Mouse (Mus musculus) hindbrain, embryonic 16.5 days (tissue): ENCODE results near the gene Olfr523. TPM values are rescaled to one million over a fixed set of nuclear protein-coding genes. Genes with fewer than 3 reads are reported as not detected.
A peak's percentile ranks its signal among the peaks of the same experiment; 100 is the strongest.

Source experiments
- ATAC-seq: fragments of 200-750 bp; cut with Nextera tagmentation; 2 replicates; pipeline ENCODE4 v1.8.0; 2017; ENCODE audit warnings: moderate TSS enrichment, moderate library complexity
- H3K27ac ChIP-seq: fragments of 300-500 bp; sonication (generic); 2 replicates; pipeline ENCODE4 v1.5.1; 2014; ENCODE audit warnings: low read depth, mild to moderate bottlenecking, control low read depth, low read length, moderate library complexity
- H3K27me3 ChIP-seq: fragments of 300-500 bp; sonication (generic); replicated peaks from 2 replicates; pipeline ENCODE4 v1.6.1; 2014; ENCODE audit warnings: low read length; ENCODE audit not compliant: control insufficient read depth, insufficient read depth
- H3K36me3 ChIP-seq: fragments of 300-500 bp; sonication (generic); 2 replicates; pipeline ENCODE4 v1.6.1; 2014; ENCODE audit warnings: mild to moderate bottlenecking, low read length, moderate library complexity, mixed read lengths; ENCODE audit not compliant: control insufficient read depth, insufficient read depth
- H3K4me1 ChIP-seq: fragments of 300-500 bp; sonication (generic); 2 replicates; pipeline ENCODE4 v1.6.1; 2014; ENCODE audit warnings: low read depth, low read length; ENCODE audit not compliant: control insufficient read depth, insufficient read depth
- H3K4me2 ChIP-seq: fragments of 300-500 bp; sonication (generic); 2 replicates; pipeline ENCODE4 v1.6.1; 2014; ENCODE audit warnings: mild to moderate bottlenecking, low read length, control low read depth, moderate library complexity
- H3K4me3 ChIP-seq: fragments of 300-500 bp; sonication (generic); 2 replicates; pipeline ENCODE4 v1.5.1; 2014; ENCODE audit warnings: mild to moderate bottlenecking, low read length, control low read depth, moderate library complexity
- H3K9ac ChIP-seq: fragments of 300-500 bp; sonication (generic); 2 replicates; pipeline ENCODE4 v1.6.1; 2014; ENCODE audit warnings: low read depth, mild to moderate bottlenecking, control low read depth, low read length, moderate library complexity
- H3K9me3 ChIP-seq: fragments of 300-500 bp; sonication (generic); 2 replicates; pipeline ENCODE4 v1.6.1; 2014; ENCODE audit warnings: mild to moderate bottlenecking, low read length, moderate library complexity; ENCODE audit not compliant: control insufficient read depth
- WGBS: fragments of 180-500 bp; shearing (Covaris S2); extraction: QIAGEN DNeasy Blood & Tissue Kit; methylation state at CpG from one replicate; pipeline ENCODE4 v1.1.7; 2014; 5-methylcytosine and 5-hydroxymethylcytosine counted together
- polyA plus RNA-seq: library from polyadenylated mRNA; unstranded; fragments of >200 nt; fragmentation: Nextera tagmentation; extraction: Ambion mirVana; gene quantifications from 2 replicates; pipeline ENCODE4 v1.2.1, GENCODE M21; 2015

Gene Olfr523
- polyA plus RNA-seq, 1 experiment from 2014 or later, result not detected

- Histone ChIP-seq H3K27me3 (no peaks in the 10 kb centered on the region), H3K27ac (peak within 1 kb of the TSS; percentile 87), H3K36me3 (no peaks in the 10 kb centered on the region), H3K4me1 (peaks cover 4% of the 10 kb centered on the region), H3K4me3 (peak within 1 kb of the TSS; percentile 91), H3K9ac (peak within 1 kb of the TSS; percentile 93), H3K9me3 (no peaks in the 10 kb centered on the region), H3K4me2 (peak within 1 kb of the TSS; percentile 86)
- peak; percentile 98 for ATAC-seq
- 2% methylated on average over 39 of the region's 39 CpGs for WGBS
Observed at GRCm38 (mm10) chr7:140137135-140138020, 35.6 kb upstream of the Olfr523 start, which contains the start of gene Mtg1. Gene Mtg1, plus strand, starts transcription at chr7:140137564.

- peak overlapping the region; percentile 91 for H3K4me3 ChIP-seq
- 1% methylated on average over 8 of the region's 8 CpGs for WGBS
- H3K4me1 ChIP-seq, result peaks cover 4% of the 10 kb centered on the region
- H3K27me3 ChIP-seq, result no peaks in the 10 kb centered on the region
- peak overlapping the region; percentile 86 for H3K4me2 ChIP-seq
- ATAC-seq, result no peak
- H3K36me3 ChIP-seq, result no peaks in the 10 kb centered on the region
- peak overlapping the region; percentile 87 for H3K27ac ChIP-seq
- peak overlapping the region; percentile 93 for H3K9ac ChIP-seq
- no peaks in the 10 kb centered on the region for H3K9me3 ChIP-seq
Observed at GRCm38 (mm10) chr7:140138021-140138310, 35.1 kb upstream of the Olfr523 start.

DNA sequence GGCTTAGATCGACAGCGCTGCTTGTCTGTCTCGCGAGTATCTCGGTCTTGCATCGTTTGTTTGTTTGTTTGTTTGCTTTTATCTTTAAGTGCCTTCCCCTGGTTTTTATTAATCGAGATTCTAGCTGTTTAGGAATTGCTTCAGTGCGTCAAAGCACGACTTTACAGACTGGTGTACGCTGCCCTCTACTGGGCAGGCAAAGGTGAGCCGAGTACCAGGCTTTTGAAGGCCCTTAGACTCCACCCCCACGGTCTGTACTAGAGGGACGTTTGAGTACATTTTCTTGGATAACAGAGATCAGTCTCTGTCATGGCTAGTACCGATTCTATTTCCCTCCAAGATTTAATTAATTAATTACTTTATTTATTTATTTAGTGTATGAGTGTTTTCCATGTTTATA, 31.7 kb upstream of the Olfr523 start:
- ATAC-seq, result no peak
- Histone ChIP-seq H3K4me3 (no peak overlapping the region), H3K36me3 (no peaks in the 10 kb centered on the region), H3K9me3 (no peaks in the 10 kb centered on the region), H3K27me3 (no peaks in the 10 kb centered on the region), H3K27ac (no peak overlapping the region), H3K4me1 (peaks cover 4% of the 10 kb centered on the region), H3K4me2 (no peak overlapping the region), H3K9ac (no peak overlapping the region)
- WGBS, result 5% methylated on average over 14 of the region's 14 CpGs

GRCm38 (mm10) chr7:140144550-140144949, 28.5 kb upstream of the Olfr523 start:
- H3K4me3 ChIP-seq, result no peak overlapping the region
- no peaks in the 10 kb centered on the region for H3K36me3 ChIP-seq
- no peaks in the 10 kb centered on the region; the same call in 1 of the 2 replicates for H3K4me1 ChIP-seq
- H3K9ac ChIP-seq, result no peak overlapping the region
- H3K4me2 ChIP-seq, result no peak overlapping the region
- no peak for ATAC-seq
- no peaks in the 10 kb centered on the region for H3K9me3 ChIP-seq
- WGBS, result 84% methylated on average over 4 of the region's 4 CpGs
- H3K27ac ChIP-seq, result no peak overlapping the region
- no peaks in the 10 kb centered on the region for H3K27me3 ChIP-seq

- 3% methylated on average over 28 of the region's 28 CpGs for WGBS
- Histone ChIP-seq H3K27me3 (no peaks in the 10 kb centered on the region), H3K9me3 (no peaks in the 10 kb centered on the region), H3K4me3 (peak overlapping the region; percentile 58), H3K4me1 (peaks cover 14% of the 10 kb centered on the region), H3K27ac (peak overlapping the region; percentile 87; the same call in 1 of the 2 replicates), H3K4me2 (peak overlapping the region; percentile 70), H3K36me3 (no peaks in the 10 kb centered on the region), H3K9ac (peak overlapping the region; percentile 81)
- peak; percentile 32 for ATAC-seq
Observed at GRCm38 (mm10) chr7:140153383-140153782, 19.6 kb upstream of the Olfr523 start.

DNA sequence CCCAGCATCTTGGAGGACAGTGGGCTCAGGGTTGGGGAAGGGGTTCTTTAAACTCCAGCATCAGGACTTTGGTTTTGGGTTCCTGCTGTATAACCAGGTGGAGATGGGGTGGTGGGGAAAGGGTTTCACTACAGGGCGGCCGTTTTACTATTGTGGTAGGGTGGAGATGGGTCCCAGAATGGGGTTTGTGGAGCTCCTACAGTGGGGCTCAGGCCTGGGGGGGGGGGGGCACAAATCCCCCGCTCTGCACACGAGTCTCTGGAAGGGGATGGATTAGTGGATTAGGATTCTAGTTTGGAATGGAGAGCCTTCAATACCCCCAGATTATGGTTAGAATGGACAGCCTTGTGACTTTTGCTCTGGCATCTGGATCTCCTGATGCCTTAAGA, 19.2 kb upstream of the Olfr523 start:
- Histone ChIP-seq H3K27me3 (no peaks in the 10 kb centered on the region), H3K9ac (peak overlapping the region; percentile 81), H3K4me1 (peaks cover 14% of the 10 kb centered on the region), H3K27ac (peak overlapping the region; percentile 87), H3K9me3 (no peaks in the 10 kb centered on the region), H3K4me3 (peak overlapping the region; percentile 58), H3K36me3 (no peaks in the 10 kb centered on the region), H3K4me2 (peak overlapping the region; percentile 70)
- WGBS, result 22% methylated on average over 3 of the region's 4 CpGs
- ATAC-seq, result peak; percentile 31

GRCm38 (mm10) chr7:140154218-140154927, 18.6 kb upstream of the Olfr523 start, which contains the start of gene Sprn:
Gene Sprn, minus strand, starts transcription at chr7:140154877.
- Histone ChIP-seq H3K36me3 (no peaks in the 10 kb centered on the region), H3K27me3 (no peaks in the 10 kb centered on the region), H3K4me1 (peaks cover 14% of the 10 kb centered on the region), H3K4me2 (peak within 1 kb of the TSS; percentile 70), H3K27ac (peak within 1 kb of the TSS; percentile 87), H3K9ac (peak within 1 kb of the TSS; percentile 81), H3K4me3 (peak within 1 kb of the TSS; percentile 58), H3K9me3 (no peaks in the 10 kb centered on the region)
- WGBS, result under 1% methylated on average over 27 of the region's 28 CpGs
- ATAC-seq, result peak; percentile 89

- Histone ChIP-seq H3K9me3 (no peaks in the 10 kb centered on the region), H3K36me3 (no peaks in the 10 kb centered on the region), H3K27me3 (no peaks in the 10 kb centered on the region), H3K4me2 (no peak overlapping the region), H3K27ac (no peak overlapping the region), H3K4me1 (no peaks in the 10 kb centered on the region), H3K9ac (no peak overlapping the region), H3K4me3 (no peak overlapping the region)
- 80% methylated on average over 3 of the region's 3 CpGs for WGBS
- ATAC-seq, result no peak
Observed at GRCm38 (mm10) chr7:140160363-140160762, 12.7 kb upstream of the Olfr523 start.

- Histone ChIP-seq H3K9me3 (no peaks in the 10 kb centered on the region), H3K4me1 (no peaks in the 10 kb centered on the region), H3K4me3 (no peak within 1 kb of the TSS), H3K4me2 (no peak within 1 kb of the TSS), H3K9ac (no peak within 1 kb of the TSS), H3K36me3 (no peaks in the 10 kb centered on the region), H3K27me3 (no peaks in the 10 kb centered on the region), H3K27ac (no peak within 1 kb of the TSS)
- ATAC-seq, result no peak
- 58% methylated on average over 7 of the region's 7 CpGs for WGBS
Observed at GRCm38 (mm10) chr7:140164664-140165063, 8.4 kb upstream of the Olfr523 start, which contains the start of gene Olfr522. Gene Olfr522, minus strand, starts transcription at chr7:140164764.
